Mouse (Mus musculus): ENCODE measurements around the gene Fstl3.

Gene Fstl3

GRCm38 (mm10) chr10:79739234-79739633, 37.8 kb upstream of the Fstl3 start:
- TF ChIP-seq NANOG (IDR thresholded peaks at IDR 0.05; ENCODE audit: borderline replicate concordance, low read length) = no peak
- no peak for TF ChIP-seq CTCF (conservative IDR thresholded peaks at IDR 0.05; ENCODE audit: low read length)
- peak; percentile 41 for TF ChIP-seq POU5F1 (IDR thresholded peaks at IDR 0.05; ENCODE audit: borderline replicate concordance, low read length)
- peaks cover 72% of the 10 kb centered on the region for H3K9me3 ChIP-seq (ENCODE audit: low read length)

GRCm38 (mm10) chr10:79740863-79741262, 36.2 kb upstream of the Fstl3 start:
- Histone ChIP-seq H3K4me3 (replicated peaks; ENCODE audit: low read length) (peak overlapping the region; percentile 39), H3K4me1 (replicated peaks; ENCODE audit: low read depth, low read length) (peaks cover 25% of the 10 kb centered on the region), H3K27me3 (ENCODE audit: insufficient read depth, low read length) (no peaks in the 10 kb centered on the region), H3K36me3 (ENCODE audit: insufficient read depth, low read length) (peaks cover 93% of the 10 kb centered on the region), H3K9me3 (ENCODE audit: low read length) (peaks cover 72% of the 10 kb centered on the region)
- peak; percentile 29; the same call in 1 of the 2 replicates for TF ChIP-seq CTCF (conservative IDR thresholded peaks at IDR 0.05; ENCODE audit: low read length)
- no peak for TF ChIP-seq NANOG (IDR thresholded peaks at IDR 0.05; ENCODE audit: borderline replicate concordance, low read length)
- TF ChIP-seq POU5F1 (IDR thresholded peaks at IDR 0.05; ENCODE audit: borderline replicate concordance, low read length) = no peak

More at GRCm38 (mm10) chr10:79739234-79739633, 37.8 kb upstream of the Fstl3 start:
- no peaks in the 10 kb centered on the region; the same call in none of the 2 replicates for H3K27me3 ChIP-seq (ENCODE audit: insufficient read depth, low read length)
- H3K4me1 ChIP-seq (replicated peaks; ENCODE audit: low read depth, low read length) = peaks cover 22% of the 10 kb centered on the region
- 0 out of 2 replicates have a peak overlapping the region, but pooled peaks have one; percentile 48 for H3K4me3 ChIP-seq (replicated peaks; ENCODE audit: low read length)
- peaks cover 88% of the 10 kb centered on the region for H3K36me3 ChIP-seq (ENCODE audit: insufficient read depth, low read length)

GRCm38 (mm10) chr10:79743161-79743560, 33.9 kb upstream of the Fstl3 start:
- no peak overlapping the region for H3K4me3 ChIP-seq (replicated peaks; ENCODE audit: low read length)
- H3K9me3 ChIP-seq (ENCODE audit: low read length) = peaks cover 51% of the 10 kb centered on the region
- peaks cover 72% of the 10 kb centered on the region for H3K36me3 ChIP-seq (ENCODE audit: insufficient read depth, low read length)
- TF ChIP-seq CTCF (conservative IDR thresholded peaks at IDR 0.05; ENCODE audit: low read length) = no peak
- no peak for TF ChIP-seq NANOG (IDR thresholded peaks at IDR 0.05; ENCODE audit: borderline replicate concordance, low read length)
- no peak for TF ChIP-seq POU5F1 (IDR thresholded peaks at IDR 0.05; ENCODE audit: borderline replicate concordance, low read length)
- H3K4me1 ChIP-seq (replicated peaks; ENCODE audit: low read depth, low read length) = peaks cover 28% of the 10 kb centered on the region
- H3K27me3 ChIP-seq (ENCODE audit: insufficient read depth, low read length) = no peaks in the 10 kb centered on the region

GRCm38 (mm10) chr10:79743650-79744365, 33.3 kb upstream of the Fstl3 start:
- Histone ChIP-seq H3K9me3 (ENCODE audit: low read length) (peaks cover 44% of the 10 kb centered on the region), H3K36me3 (ENCODE audit: insufficient read depth, low read length) (peaks cover 65% of the 10 kb centered on the region), H3K4me1 (replicated peaks; ENCODE audit: low read depth, low read length) (peaks cover 33% of the 10 kb centered on the region), H3K27me3 (ENCODE audit: insufficient read depth, low read length) (no peaks in the 10 kb centered on the region), H3K4me3 (replicated peaks; ENCODE audit: low read length) (no peak overlapping the region)
- TF ChIP-seq CTCF (conservative IDR thresholded peaks at IDR 0.05; ENCODE audit: low read length) (no peak), NANOG (IDR thresholded peaks at IDR 0.05; ENCODE audit: borderline replicate concordance, low read length) (no peak), POU5F1 (IDR thresholded peaks at IDR 0.05; ENCODE audit: borderline replicate concordance, low read length) (no peak)

GRCm38 (mm10) chr10:79745411-79745810, 31.7 kb upstream of the Fstl3 start:
- peaks cover 44% of the 10 kb centered on the region for H3K4me1 ChIP-seq (replicated peaks; ENCODE audit: low read depth, low read length)
- peak overlapping the region; percentile 89 for H3K4me3 ChIP-seq (replicated peaks; ENCODE audit: low read length)
- H3K9me3 ChIP-seq (ENCODE audit: low read length) = peaks cover 28% of the 10 kb centered on the region
- TF ChIP-seq CTCF (conservative IDR thresholded peaks at IDR 0.05; ENCODE audit: low read length) = no peak
- TF ChIP-seq POU5F1 (IDR thresholded peaks at IDR 0.05; ENCODE audit: borderline replicate concordance, low read length) = no peak
- TF ChIP-seq NANOG (IDR thresholded peaks at IDR 0.05; ENCODE audit: borderline replicate concordance, low read length) = no peak
- no peaks in the 10 kb centered on the region for H3K27me3 ChIP-seq (ENCODE audit: insufficient read depth, low read length)
- H3K36me3 ChIP-seq (ENCODE audit: insufficient read depth, low read length) = peaks cover 49% of the 10 kb centered on the region

GRCm38 (mm10) chr10:79745898-79746773, 30.9 kb upstream of the Fstl3 start, which contains the start of gene Polrmt:
Gene Polrmt (minus strand): TSS chr10:79746581.
- TF ChIP-seq NANOG (IDR thresholded peaks at IDR 0.05; ENCODE audit: borderline replicate concordance, low read length) = no peak
- H3K4me3 ChIP-seq (replicated peaks; ENCODE audit: low read length) = peak within 1 kb of the TSS; percentile 89
- H3K4me1 ChIP-seq (replicated peaks; ENCODE audit: low read depth, low read length) = peaks cover 47% of the 10 kb centered on the region
- peaks cover 42% of the 10 kb centered on the region for H3K36me3 ChIP-seq (ENCODE audit: insufficient read depth, low read length)
- no peaks in the 10 kb centered on the region for H3K27me3 ChIP-seq (ENCODE audit: insufficient read depth, low read length)
- H3K9me3 ChIP-seq (ENCODE audit: low read length) = peaks cover 21% of the 10 kb centered on the region

- Histone ChIP-seq H3K9me3 (ENCODE audit: low read length) (peaks cover 15% of the 10 kb centered on the region), H3K27me3 (ENCODE audit: insufficient read depth, low read length) (no peaks in the 10 kb centered on the region), H3K4me3 (replicated peaks; ENCODE audit: low read length) (peak overlapping the region; percentile 89; the same call in 1 of the 2 replicates), H3K36me3 (ENCODE audit: insufficient read depth, low read length) (peaks cover 36% of the 10 kb centered on the region), H3K4me1 (replicated peaks; ENCODE audit: low read depth, low read length) (peaks cover 51% of the 10 kb centered on the region)
- no peak for TF ChIP-seq POU5F1 (IDR thresholded peaks at IDR 0.05; ENCODE audit: borderline replicate concordance, low read length)
- no peak for TF ChIP-seq NANOG (IDR thresholded peaks at IDR 0.05; ENCODE audit: borderline replicate concordance, low read length)
- TF ChIP-seq CTCF (conservative IDR thresholded peaks at IDR 0.05; ENCODE audit: low read length) = no peak
Observed at GRCm38 (mm10) chr10:79746774-79747151, 30.3 kb upstream of the Fstl3 start.

- Histone ChIP-seq H3K9me3 (ENCODE audit: low read length) (no peaks in the 10 kb centered on the region), H3K4me1 (replicated peaks; ENCODE audit: low read depth, low read length) (peaks cover 48% of the 10 kb centered on the region), H3K36me3 (ENCODE audit: insufficient read depth, low read length) (peaks cover 18% of the 10 kb centered on the region), H3K4me3 (replicated peaks; ENCODE audit: low read length) (no peak overlapping the region), H3K27me3 (ENCODE audit: insufficient read depth, low read length) (no peaks in the 10 kb centered on the region)
- no peak for TF ChIP-seq POU5F1 (IDR thresholded peaks at IDR 0.05; ENCODE audit: borderline replicate concordance, low read length)
- TF ChIP-seq CTCF (conservative IDR thresholded peaks at IDR 0.05; ENCODE audit: low read length) = no peak
- no peak for TF ChIP-seq NANOG (IDR thresholded peaks at IDR 0.05; ENCODE audit: borderline replicate concordance, low read length)
Observed at GRCm38 (mm10) chr10:79748496-79748895, 28.6 kb upstream of the Fstl3 start.
